Mouse (Mus musculus) stomach, postnatal 0 days (tissue): Measurements from ENCODE around the gene Shd. TPM values are rescaled to one million over a fixed set of nuclear protein-coding genes. Genes with fewer than 3 reads are reported as not detected.
"Not testable (repeated sequence)": the region's sequence is repeated elsewhere in the genome, so short reads cannot be mapped to it uniquely, and the experiment has no call there.

Source experiments
- ATAC-seq: fragments of 200-750 bp; cut with Nextera tagmentation; 2 replicates; pipeline ENCODE4 v1.8.0; 2017; ENCODE audit not compliant: low FRiP score, low TSS enrichment
- DNase-seq: peaks from one replicate; pipeline ENCODE4 v3.0.0-alpha.2; 2016; ENCODE audit warnings: low spot score
- H3K27ac ChIP-seq: fragments of 300-500 bp; sonication (generic); replicated peaks from 2 replicates; pipeline ENCODE4 v1.5.1; 2014; ENCODE audit warnings: mild to moderate bottlenecking, control low read depth
- H3K27me3 ChIP-seq: fragments of 300-500 bp; sonication (generic); 2 replicates; pipeline ENCODE4 v1.6.1; 2014; ENCODE audit warnings: low read length; ENCODE audit not compliant: control insufficient read depth, insufficient read depth
- H3K36me3 ChIP-seq: fragments of 300-500 bp; sonication (generic); 2 replicates; pipeline ENCODE4 v1.6.1; 2014; ENCODE audit warnings: low read length, mixed read lengths; ENCODE audit not compliant: control insufficient read depth, insufficient read depth
- H3K4me1 ChIP-seq: fragments of 300-500 bp; sonication (generic); replicated peaks from 2 replicates; pipeline ENCODE4 v1.6.1; 2014; ENCODE audit warnings: antibody characterized with exemption; ENCODE audit not compliant: control insufficient read depth, insufficient read depth
- H3K4me2 ChIP-seq: fragments of 300-500 bp; sonication (generic); replicated peaks from 2 replicates; pipeline ENCODE4 v1.6.1; 2014; ENCODE audit warnings: low read depth, mild to moderate bottlenecking, control low read depth, moderate library complexity
- H3K4me3 ChIP-seq: fragments of 300-500 bp; sonication (generic); 2 replicates; pipeline ENCODE4 v1.5.1; 2014; ENCODE audit warnings: low read depth, low read length, control low read depth
- H3K9ac ChIP-seq: fragments of 300-500 bp; sonication (generic); 2 replicates; pipeline ENCODE4 v1.6.1; 2014; ENCODE audit warnings: mild to moderate bottlenecking, low read length, control low read depth, mixed read lengths
- H3K9me3 ChIP-seq: fragments of 300-500 bp; sonication (generic); 2 replicates; pipeline ENCODE4 v1.6.1; 2016; ENCODE audit warnings: low read length; ENCODE audit not compliant: control insufficient read depth
- CTCF ChIP-seq: IDR thresholded peaks from 2 replicates; pipeline ENCODE4 v1.5.1; 2016; ENCODE audit warnings: antibody characterized with exemption, low read depth, mild to moderate bottlenecking, moderate library complexity
- EP300 ChIP-seq: optimal IDR thresholded peaks from 2 replicates; pipeline ENCODE3; 2016; ENCODE audit warnings: antibody characterized with exemption
- WGBS: fragments of 180-500 bp; shearing (Covaris S2); extraction: QIAGEN DNeasy Blood & Tissue Kit; methylation state at CpG from one replicate; pipeline ENCODE4 v1.1.7; 2014; 5-methylcytosine and 5-hydroxymethylcytosine counted together
- polyA plus RNA-seq: library from polyadenylated mRNA; unstranded; fragments of >200 nt; fragmentation: Nextera tagmentation; extraction: Ambion mirVana; gene quantifications from 2 replicates; pipeline ENCODE4 v1.2.1, GENCODE M21; 2015

Shd gene
- 3.2 and 3.4 TPM in 2 replicates for polyA plus RNA-seq

- peak within 1 kb of the TSS; percentile 88 for H3K4me2 ChIP-seq
- H3K27me3 ChIP-seq, result no peaks in the 10 kb centered on the region
- H3K36me3 ChIP-seq, result peaks cover 15% of the 10 kb centered on the region
- H3K9me3 ChIP-seq, result no peaks in the 10 kb centered on the region
- no peak for TF ChIP-seq EP300
- 0 out of 2 replicates have a peak, but pooled peaks have one; percentile 6 for TF ChIP-seq CTCF
- peak within 1 kb of the TSS; percentile 65 for H3K9ac ChIP-seq
- ATAC-seq (peak; percentile 38; the same call in 1 of the 2 replicates), DNase-seq (peak; percentile 33)
- H3K4me1 ChIP-seq, result no peaks in the 10 kb centered on the region
- 14% methylated on average over 38 of the region's 55 CpGs for WGBS
- no peak within 1 kb of the TSS for H3K27ac ChIP-seq
- peak within 1 kb of the TSS; percentile 47 for H3K4me3 ChIP-seq
Observed at GRCm38 (mm10) chr17:55969966-55970891, at the start of gene Shd. Gene Shd, plus strand, starts transcription at chr17:55970467.

- peak overlapping the region; percentile 81 for H3K4me2 ChIP-seq
- peak; percentile 92 for ATAC-seq
- no peaks in the 10 kb centered on the region for H3K36me3 ChIP-seq
- TF ChIP-seq EP300 (no peak), CTCF (peak; percentile 52)
- peak overlapping the region; percentile 63 for H3K4me3 ChIP-seq
- DNase-seq, result peak; percentile 73
- peak overlapping the region; percentile 83 for H3K27ac ChIP-seq
- 1% methylated on average over 26 of the region's 33 CpGs for WGBS
- no peaks in the 10 kb centered on the region for H3K4me1 ChIP-seq
- H3K27me3 ChIP-seq, result no peaks in the 10 kb centered on the region
- H3K9ac ChIP-seq, result peak overlapping the region; percentile 78
- H3K9me3 ChIP-seq, result no peaks in the 10 kb centered on the region
Observed at GRCm38 (mm10) chr17:55931553-55932502, 38.4 kb upstream of the Shd start.

GRCm38 (mm10) chr17:55932635-55933034 lies 37.6 kb upstream of the Shd start:
- H3K4me1 ChIP-seq, result no peaks in the 10 kb centered on the region
- H3K27ac ChIP-seq, result 0 out of 2 replicates have a peak overlapping the region, but pooled peaks have one; percentile 35
- no peaks in the 10 kb centered on the region for H3K27me3 ChIP-seq
- H3K4me2 ChIP-seq, result peak overlapping the region; percentile 81
- ATAC-seq (no peak), DNase-seq (no peak)
- peak overlapping the region; percentile 66; the same call in 1 of the 2 replicates for H3K9ac ChIP-seq
- peaks cover 4% of the 10 kb centered on the region; the same call in 1 of the 2 replicates for H3K9me3 ChIP-seq
- H3K36me3 ChIP-seq, result no peaks in the 10 kb centered on the region
- H3K4me3 ChIP-seq, result peak overlapping the region; percentile 63
- 54% methylated on average over 2 of the region's 2 CpGs for WGBS
- TF ChIP-seq EP300 (no peak), CTCF (no peak)

DNA sequence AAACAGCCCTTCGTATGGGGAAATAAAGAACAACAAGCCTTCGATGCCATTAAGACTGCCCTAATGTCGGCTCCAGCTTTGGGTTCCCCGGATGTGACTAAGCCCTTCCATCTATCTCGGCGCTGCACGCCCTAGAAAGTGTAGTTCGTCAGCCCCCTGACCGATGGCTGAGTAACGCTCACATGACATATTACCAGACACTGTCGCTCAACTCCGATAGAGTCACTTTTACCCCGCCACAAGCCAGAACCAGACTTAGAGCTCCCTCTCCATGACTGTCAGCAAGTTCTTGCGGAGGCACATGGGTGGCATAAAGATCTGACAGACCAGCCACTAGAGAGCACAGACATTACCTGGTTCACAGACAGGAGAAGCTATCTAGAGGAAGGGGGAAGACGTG lies 37.1 kb upstream of the Shd start:
- Histone ChIP-seq H3K27ac (no peak overlapping the region), H3K4me3 (no peak overlapping the region), H3K9me3 (peaks cover 4% of the 10 kb centered on the region; the same call in 1 of the 2 replicates), H3K36me3 (no peaks in the 10 kb centered on the region), H3K9ac (no peak overlapping the region), H3K27me3 (no peaks in the 10 kb centered on the region), H3K4me2 (no peak overlapping the region), H3K4me1 (no peaks in the 10 kb centered on the region)
- no peak for ATAC-seq
- no peak for DNase-seq
- 94% methylated on average over 15 of the region's 15 CpGs for WGBS
- TF ChIP-seq EP300, result no peak
- no peak for TF ChIP-seq CTCF

GRCm38 (mm10) chr17:55944387-55944865 lies 25.8 kb upstream of the Shd start:
- Histone ChIP-seq H3K4me3 (peak overlapping the region; percentile 45), H3K27ac (peak overlapping the region; percentile 94), H3K4me2 (peak overlapping the region; percentile 75)
- H3K9ac ChIP-seq, H3K36me3 ChIP-seq, H3K27me3 ChIP-seq, H3K4me1 ChIP-seq, H3K9me3 ChIP-seq: not testable (repeated sequence)
- peak; percentile 77 for ATAC-seq
- WGBS, result 21% methylated on average over 10 of the region's 10 CpGs
- DNase-seq, result peak; percentile 77

DNA sequence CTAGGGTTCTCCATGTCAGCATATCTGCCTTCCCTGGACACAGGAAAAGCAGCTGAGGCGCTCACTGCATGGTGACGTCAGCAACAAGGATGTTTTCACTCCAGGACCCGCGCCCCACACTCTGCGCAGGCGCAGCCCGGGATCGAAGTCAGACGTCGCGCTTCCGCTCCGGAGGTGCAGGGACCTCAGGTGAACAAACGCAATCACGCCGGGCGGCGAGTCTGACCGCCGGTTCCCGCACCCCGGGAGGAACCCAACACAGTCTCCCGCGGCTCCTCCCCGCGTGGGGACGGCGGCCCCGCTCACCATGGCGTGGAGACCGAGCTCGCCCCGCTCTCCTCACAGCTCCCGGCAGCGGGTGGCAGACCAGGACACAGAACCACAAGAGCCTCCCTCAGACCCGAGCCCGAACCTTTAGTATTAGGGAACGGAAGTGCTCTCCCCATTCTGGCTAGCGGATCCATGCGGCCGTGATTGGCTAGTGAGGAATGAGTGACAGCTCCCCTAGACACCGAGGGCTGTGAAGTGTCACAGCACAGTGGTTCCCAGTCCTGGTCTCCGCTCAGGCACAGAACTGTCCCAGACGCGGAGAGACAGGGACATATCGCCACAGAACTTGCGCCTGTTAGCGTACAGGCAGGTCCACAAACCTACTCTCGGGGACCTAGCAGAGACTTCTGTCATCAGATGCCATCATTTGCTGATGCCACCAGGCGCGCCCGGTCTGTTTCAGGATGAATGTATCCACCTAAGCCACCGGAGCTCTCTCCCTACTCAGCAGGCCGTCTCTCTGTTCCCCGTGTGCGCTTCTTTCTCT lies 25.2 kb upstream of the Shd start:
- H3K36me3 ChIP-seq, H3K4me1 ChIP-seq, H3K27me3 ChIP-seq, H3K9me3 ChIP-seq: not testable (repeated sequence)
- peak; percentile 75 for DNase-seq
- under 1% methylated on average over 53 of the region's 56 CpGs for WGBS
- ATAC-seq, result peak; percentile 95
- H3K9ac ChIP-seq, result peak overlapping the region; percentile 61
- H3K27ac ChIP-seq, result peak overlapping the region; percentile 94
- H3K4me2 ChIP-seq, result peak overlapping the region; percentile 75
- peak overlapping the region; percentile 45 for H3K4me3 ChIP-seq
